15 mouse cellular contexts compared by ENCODE assay signal in the genomic region with DNA sequence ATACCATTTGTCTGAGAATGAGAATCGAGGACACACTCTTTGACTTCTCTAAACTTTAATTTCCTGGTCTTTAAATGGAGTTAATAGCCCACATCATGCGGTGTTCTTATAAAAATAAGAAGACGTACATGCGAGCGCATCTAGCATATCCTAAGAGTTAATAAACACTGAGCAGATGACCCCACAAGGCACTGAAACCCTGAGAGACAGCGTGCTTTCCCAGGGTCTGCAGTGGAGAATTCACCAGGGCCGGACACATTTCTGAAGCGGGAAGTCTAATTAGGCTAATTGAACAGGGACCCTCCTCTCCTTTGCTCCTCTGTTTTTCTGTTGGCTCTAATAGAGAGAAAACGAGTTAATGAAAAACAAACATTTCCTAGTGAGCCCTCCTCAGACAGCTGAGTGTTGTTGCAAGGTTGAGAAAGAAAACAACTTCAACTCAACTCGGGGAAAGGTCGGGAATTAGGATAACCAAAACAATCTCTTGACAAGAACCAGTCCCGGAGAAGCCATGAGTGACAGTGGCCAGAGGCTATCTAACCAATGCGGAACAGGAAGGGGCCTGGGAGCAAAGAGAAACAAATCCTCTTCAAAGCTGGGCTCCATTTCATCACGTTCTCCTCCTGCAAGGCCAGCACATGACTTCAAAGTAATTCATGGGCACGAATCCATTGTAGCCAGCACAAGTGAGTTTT.
A peak's percentile ranks its signal among the peaks of the same experiment; 100 is the strongest.
DNase-seq lines count a peak whose midpoint lies in the region; ATAC-seq lines count a peak whose summit lies in the region.
"Had no signal": no experiment of that assay in that cellular context is flagged by ENCODE, and none has a peak within 500 bp of the region (broad histone marks: within the 10 kb centered on the region; RNA-seq: fewer than 3 reads in every experiment).

No protein-coding gene starts in this region.

- H3K4me3 ChIP-seq in heart, embryonic 16.5 days (ENCODE audit: low read length): no peak overlapping the region
- H3K4me3 ChIP-seq in embryonic facial prominence, embryonic 14.5 days (ENCODE audit: low read depth, low read length): no peak overlapping the region
- H3K4me3 ChIP-seq: hindbrain, embryonic 13.5 days; limb, embryonic 10.5 days; liver, embryonic 15.5 days; midbrain, embryonic 12.5 days had no signal

- 33% methylated on average over 15 of the region's 15 CpGs for WGBS in heart, embryonic 16.5 days
- WGBS in embryonic facial prominence, embryonic 14.5 days: 26% methylated on average over 15 of the region's 15 CpGs

- H3K4me2 ChIP-seq in heart, embryonic 16.5 days (ENCODE audit: low read depth, low read length): no peak overlapping the region
- no peak overlapping the region for H3K4me2 ChIP-seq in embryonic facial prominence, embryonic 14.5 days (ENCODE audit: low read depth, low read length)
- H3K4me2 ChIP-seq: hindbrain, embryonic 13.5 days; liver, embryonic 15.5 days; midbrain, embryonic 12.5 days had no signal

- intact Hi-C loops in left cerebral cortex, postnatal 25 days (cut with DNase I): no loop called here

- no peaks in the 10 kb centered on the region for H3K9me3 ChIP-seq in heart, embryonic 16.5 days (replicated peaks; ENCODE audit: control insufficient read depth, low read length)
- no peaks in the 10 kb centered on the region for H3K9me3 ChIP-seq in embryonic facial prominence, embryonic 14.5 days (ENCODE audit: control insufficient read depth, low read length)
- H3K9me3 ChIP-seq: hindbrain, embryonic 13.5 days; limb, embryonic 10.5 days; liver, embryonic 15.5 days; midbrain, embryonic 12.5 days had no signal

- peak; percentile 67 for ATAC-seq in heart, embryonic 16.5 days (replicated peaks; ENCODE audit: extremely low read depth, insufficient read depth, low FRiP score)
- ATAC-seq in embryonic facial prominence, embryonic 14.5 days (ENCODE audit: low read depth): no peak; the same call in 1 of the 2 replicates
- ATAC-seq in granulocyte monocyte progenitor cell, adult 5-6 weeks (replicated peaks; ENCODE audit: poor library complexity, severe bottlenecking): no peak
- ATAC-seq: forebrain, embryonic 16.5 days; intestine, embryonic 16.5 days had no signal

- H3K27ac ChIP-seq in heart, embryonic 16.5 days (ENCODE audit: low read length): no peak overlapping the region
- no peak overlapping the region for H3K27ac ChIP-seq in embryonic facial prominence, embryonic 14.5 days (replicated peaks; ENCODE audit: low read depth, low read length)
- H3K27ac ChIP-seq: hindbrain, embryonic 13.5 days; limb, embryonic 10.5 days; liver, embryonic 15.5 days; midbrain, embryonic 12.5 days had no signal

- no peaks in the 10 kb centered on the region; the same call in 1 of the 2 replicates for H3K27me3 ChIP-seq in heart, embryonic 16.5 days (ENCODE audit: control insufficient read depth, insufficient read depth, low read length)
- H3K27me3 ChIP-seq in embryonic facial prominence, embryonic 14.5 days (replicated peaks; ENCODE audit: control insufficient read depth, insufficient read depth, low read length): no peaks in the 10 kb centered on the region
- H3K27me3 ChIP-seq: liver, embryonic 15.5 days; midbrain, embryonic 12.5 days had no signal

- H3K36me3 ChIP-seq in heart, embryonic 16.5 days (ENCODE audit: control insufficient read depth, insufficient read depth): no peaks in the 10 kb centered on the region
- no peaks in the 10 kb centered on the region for H3K36me3 ChIP-seq in embryonic facial prominence, embryonic 14.5 days (ENCODE audit: control insufficient read depth, insufficient read depth, low read length)
- H3K36me3 ChIP-seq: hindbrain, embryonic 13.5 days; limb, embryonic 10.5 days; liver, embryonic 15.5 days; midbrain, embryonic 12.5 days had no signal

- H3K9ac ChIP-seq in heart, embryonic 16.5 days (ENCODE audit: low read length): no peak overlapping the region
- H3K9ac ChIP-seq in embryonic facial prominence, embryonic 14.5 days (ENCODE audit: low read depth, low read length): no peak overlapping the region
- H3K9ac ChIP-seq: hindbrain, embryonic 13.5 days; liver, embryonic 15.5 days; midbrain, embryonic 12.5 days had no signal

- DNase-seq in heart, adult 11 months: no peak
- DNase-seq in embryo, embryonic 11 days: peak; percentile 41
- DNase-seq in embryonic facial prominence, embryonic 14.5 days (ENCODE audit: low spot score): peak; percentile 68
- DNase-seq in kidney, postnatal 10 days: peak; percentile 24
- DNase-seq in left cerebral cortex, postnatal 25 days (ENCODE audit: low spot score in 2 of 2): no peak
- DNase-seq: cerebellum, postnatal 10 days; thymus, postnatal 25 days had no signal

- no peaks in the 10 kb centered on the region for H3K4me1 ChIP-seq in heart, embryonic 16.5 days (ENCODE audit: control insufficient read depth, insufficient read depth, low read length)
- no peaks in the 10 kb centered on the region for H3K4me1 ChIP-seq in embryonic facial prominence, embryonic 14.5 days (ENCODE audit: control insufficient read depth, insufficient read depth, low read length)
- H3K4me1 ChIP-seq: hindbrain, embryonic 13.5 days; liver, embryonic 15.5 days; midbrain, embryonic 12.5 days had no signal

Comparison
In these comparisons a context has a peak if more than half of its experiments do, and no peak if none do; other contexts are left out.
1. DNase-seq: peak in embryo, embryonic 11 days (single experiment), embryonic facial prominence, embryonic 14.5 days (single experiment) and kidney, postnatal 10 days (single experiment); none in heart, adult 11 months (single experiment) and left cerebral cortex, postnatal 25 days (0 of 2).